Mouse (Mus musculus): Measurements from ENCODE around the gene Phactr2. TPM values are rescaled to one million over a fixed set of nuclear protein-coding genes. Genes with fewer than 3 reads are reported as not detected.

Phactr2 gene
- total and polyA plus RNA-seq, 3 experiments, result not detected

DNA sequence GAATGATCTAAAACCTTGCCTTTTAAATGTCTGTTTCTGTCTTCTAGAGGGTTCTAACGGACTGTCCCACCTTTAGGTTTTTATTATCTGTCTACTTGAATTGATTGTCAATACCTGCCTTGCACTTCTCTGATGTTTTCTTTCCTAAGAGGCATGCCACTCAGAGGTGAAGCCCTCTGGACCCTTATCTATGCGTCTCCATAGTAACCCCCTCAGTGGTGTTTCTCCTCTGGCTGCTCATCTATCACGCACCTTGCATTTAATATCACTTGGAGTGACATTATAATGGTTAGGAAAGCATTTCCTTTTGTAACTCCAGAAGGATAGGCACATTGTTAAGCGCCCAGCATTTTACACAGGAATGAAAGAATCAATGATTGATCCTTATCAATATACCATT lies 137.2 kb downstream of the Phactr2 start:
- H3K27me3 ChIP-seq (ENCODE audit: control insufficient read depth in 1 of 2, insufficient read depth in 2 of 2, low read length in 2 of 2), result no peaks in the 10 kb centered on the region
- no peak overlapping the region for H3K9ac ChIP-seq (ENCODE audit: control insufficient read depth, low read depth, low read length, poor library complexity, severe bottlenecking)
- no peaks in the 10 kb centered on the region for H3K9me3 ChIP-seq (replicated peaks; ENCODE audit: insufficient read depth, low read length)
- H3K4me1 ChIP-seq (ENCODE audit: control insufficient read depth in 1 of 2, insufficient read depth in 2 of 2, low read length in 2 of 2), result no peaks in the 10 kb centered on the region
- H3K27ac ChIP-seq (ENCODE audit: control insufficient read depth, low read depth, low read length), result no peak overlapping the region
- DNase-seq (ENCODE audit: low read depth, low spot score), result no peak
- no peaks in the 10 kb centered on the region for H3K79me2 ChIP-seq (ENCODE audit: control insufficient read depth, insufficient read depth, low read length, poor library complexity)
- TF ChIP-seq MEF2A (IDR thresholded peaks at IDR 0.05; ENCODE audit: extremely low read depth, insufficient replicate concordance, low read depth, low read length, poor library complexity, severe bottlenecking), result no peak
- TF ChIP-seq MAZ (IDR thresholded peaks at IDR 0.05; ENCODE audit: low read depth, low read length), result no peak
- no peak for TF ChIP-seq NELFE (IDR thresholded peaks at IDR 0.05; ENCODE audit: low read depth, low read length)
- TF ChIP-seq TAL1 (IDR thresholded peaks at IDR 0.05; ENCODE audit: low read length), result no peak
- TF ChIP-seq ELF1 (IDR thresholded peaks at IDR 0.05; ENCODE audit: low read depth, low read length), result no peak
- no peak for TF ChIP-seq MXI1 (IDR thresholded peaks at IDR 0.05; ENCODE audit: low read depth, low read length)
- TF ChIP-seq MAX (IDR thresholded peaks at IDR 0.05; ENCODE audit: low read length), result no peak
- no peak for TF ChIP-seq POLR2AphosphoS5 (IDR thresholded peaks at IDR 0.05; ENCODE audit: borderline replicate concordance, low read depth, low read length)
- no peak for TF ChIP-seq TBP (IDR thresholded peaks at IDR 0.05; ENCODE audit: low read depth, low read length)
- no peak for TF ChIP-seq E2F4 (IDR thresholded peaks at IDR 0.05; ENCODE audit: borderline replicate concordance, low read depth, low read length)
- no peak for TF ChIP-seq CTCF (IDR thresholded peaks at IDR 0.05 in 2 of 3, conservative IDR thresholded peaks at IDR 0.05 in 1 of 3; ENCODE audit: control insufficient read depth in 1 of 3, insufficient read depth in 1 of 3, low read depth in 2 of 3, low read length in 3 of 3, poor library complexity in 1 of 3, severe bottlenecking in 1 of 3)
- TF ChIP-seq SMC3 (IDR thresholded peaks at IDR 0.05; ENCODE audit: low read depth, low read length), result no peak
- no peak for TF ChIP-seq POLR2A (IDR thresholded peaks at IDR 0.05; ENCODE audit: control insufficient read depth in 1 of 2, insufficient read depth in 1 of 2, low read depth in 1 of 2, low read length in 2 of 2, poor library complexity in 1 of 2)
- no peak for TF ChIP-seq USF1 (IDR thresholded peaks at IDR 0.05; ENCODE audit: low read depth, low read length)
- TF ChIP-seq JUND (IDR thresholded peaks at IDR 0.05; ENCODE audit: low read depth, low read length), result no peak
- TF ChIP-seq MAFK (IDR thresholded peaks at IDR 0.05; ENCODE audit: borderline replicate concordance, low read depth, low read length), result no peak
- H3K36me3 ChIP-seq (ENCODE audit: control insufficient read depth in 1 of 2, insufficient read depth in 2 of 2, low read length in 2 of 2), result no peaks in the 10 kb centered on the region
- H3K4me3 ChIP-seq (ENCODE audit: control insufficient read depth in 1 of 2, insufficient read depth in 1 of 2, low read depth in 2 of 2, low read length in 2 of 2), result no peak overlapping the region

DNA sequence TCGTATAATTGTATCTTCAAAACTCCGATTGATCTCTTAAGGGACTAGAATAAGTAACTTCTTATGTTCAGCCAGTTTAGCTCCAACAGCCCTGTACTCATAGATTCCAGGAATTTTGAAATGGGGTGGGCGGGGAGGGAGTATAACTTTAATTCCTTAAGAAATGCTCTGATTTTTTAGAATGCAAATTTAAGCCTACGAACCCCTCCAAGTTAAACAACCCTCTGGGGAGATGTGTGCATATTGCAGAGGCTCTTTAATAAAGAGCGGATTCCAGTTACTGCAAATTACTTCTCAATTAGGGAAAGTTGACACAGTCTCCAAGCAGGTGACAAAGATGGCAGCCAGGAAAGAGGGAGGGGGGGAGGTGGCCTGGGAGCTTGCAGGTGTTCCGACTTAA lies 138.4 kb downstream of the Phactr2 start:
- no peak for TF ChIP-seq CHD2 (IDR thresholded peaks at IDR 0.05; ENCODE audit: low read length)
- TF ChIP-seq MAZ (IDR thresholded peaks at IDR 0.05; ENCODE audit: low read depth, low read length), result no peak
- TF ChIP-seq ZMIZ1 (IDR thresholded peaks at IDR 0.05; ENCODE audit: low read depth, low read length), result no peak
- no peak for TF ChIP-seq MEF2A (IDR thresholded peaks at IDR 0.05; ENCODE audit: extremely low read depth, insufficient replicate concordance, low read depth, low read length, poor library complexity, severe bottlenecking)
- no peak for TF ChIP-seq USF2 (IDR thresholded peaks at IDR 0.05; ENCODE audit: borderline replicate concordance in 1 of 2, insufficient read depth in 1 of 2, low read depth in 1 of 2, low read length in 2 of 2)
- TF ChIP-seq ELF1 (IDR thresholded peaks at IDR 0.05; ENCODE audit: low read depth, low read length), result no peak
- no peaks in the 10 kb centered on the region for H3K79me2 ChIP-seq (ENCODE audit: control insufficient read depth, insufficient read depth, low read length, poor library complexity)
- H3K9me3 ChIP-seq (replicated peaks; ENCODE audit: insufficient read depth, low read length), result no peaks in the 10 kb centered on the region
- no peaks in the 10 kb centered on the region for H3K4me1 ChIP-seq (ENCODE audit: control insufficient read depth in 1 of 2, insufficient read depth in 2 of 2, low read length in 2 of 2)
- no peak for DNase-seq (ENCODE audit: low read depth, low spot score)
- H3K27me3 ChIP-seq (ENCODE audit: control insufficient read depth in 1 of 2, insufficient read depth in 2 of 2, low read length in 2 of 2), result no peaks in the 10 kb centered on the region
- no peaks in the 10 kb centered on the region for H3K36me3 ChIP-seq (ENCODE audit: control insufficient read depth in 1 of 2, insufficient read depth in 2 of 2, low read length in 2 of 2)
- no peak overlapping the region for H3K4me3 ChIP-seq (ENCODE audit: control insufficient read depth in 1 of 2, insufficient read depth in 1 of 2, low read depth in 2 of 2, low read length in 2 of 2)
- H3K27ac ChIP-seq (ENCODE audit: control insufficient read depth, low read depth, low read length), result no peak overlapping the region
- H3K9ac ChIP-seq (ENCODE audit: control insufficient read depth, low read depth, low read length, poor library complexity, severe bottlenecking), result no peak overlapping the region
